Mouse (Mus musculus) forebrain, embryonic 16.5 days (tissue): Measurements from ENCODE around the gene Olfr854. TPM values are rescaled to one million over a fixed set of nuclear protein-coding genes. Genes with fewer than 3 reads are reported as not detected.

Experiments used
- ATAC-seq: fragments of 200-750 bp; cut with Nextera tagmentation; 2 replicates; pipeline ENCODE4 v1.8.0; 2017; ENCODE audit warnings: mild to moderate bottlenecking, moderate library complexity
- H3K27ac ChIP-seq: fragments of 300-500 bp; sonication (generic); 2 replicates; pipeline ENCODE4 v1.5.1; 2014; ENCODE audit warnings: low read length, control low read depth
- H3K27me3 ChIP-seq: fragments of 300-500 bp; sonication (generic); replicated peaks from 2 replicates; pipeline ENCODE4 v1.6.1; 2014; ENCODE audit warnings: low read length; ENCODE audit not compliant: control insufficient read depth, insufficient read depth
- H3K36me3 ChIP-seq: fragments of 300-500 bp; sonication (generic); 2 replicates; pipeline ENCODE4 v1.6.1; 2014; ENCODE audit not compliant: control insufficient read depth, insufficient read depth
- H3K4me1 ChIP-seq: fragments of 300-500 bp; sonication (generic); replicated peaks from 2 replicates; pipeline ENCODE4 v1.6.1; 2014; ENCODE audit warnings: low read length; ENCODE audit not compliant: control insufficient read depth, insufficient read depth
- H3K4me2 ChIP-seq: fragments of 300-500 bp; sonication (generic); 2 replicates; pipeline ENCODE4 v1.6.1; 2014; ENCODE audit warnings: mild to moderate bottlenecking, low read length, control low read depth
- H3K4me3 ChIP-seq: fragments of 300-500 bp; sonication (generic); replicated peaks from 2 replicates; pipeline ENCODE4 v1.5.1; 2014; ENCODE audit warnings: mild to moderate bottlenecking, low read length, control low read depth
- H3K9ac ChIP-seq: fragments of 300-500 bp; sonication (generic); replicated peaks from 2 replicates; pipeline ENCODE4 v1.6.1; 2014; ENCODE audit warnings: low read depth, low read length, control low read depth
- H3K9me3 ChIP-seq: fragments of 300-500 bp; sonication (generic); 2 replicates; pipeline ENCODE4 v1.6.1; 2016; ENCODE audit warnings: low read length; ENCODE audit not compliant: control insufficient read depth
- WGBS: fragments of 180-500 bp; shearing (Covaris S2); extraction: QIAGEN DNeasy Blood & Tissue Kit; methylation state at CpG from one replicate; pipeline ENCODE4 v1.1.7; 2014; 5-methylcytosine and 5-hydroxymethylcytosine counted together
- polyA plus RNA-seq: library from polyadenylated mRNA; unstranded; fragments of >200 nt; fragmentation: Nextera tagmentation; extraction: Ambion mirVana; gene quantifications from 2 replicates; pipeline ENCODE4 v1.2.1, GENCODE M21; 2015

The Olfr854 gene
- not detected in 2 replicates for polyA plus RNA-seq

GRCm38 (mm10) chr9:19567282-19567681 lies at the start of gene Olfr854:
Gene Olfr854 (minus strand): TSS chr9:19567382.
- no peaks in the 10 kb centered on the region for H3K4me1 ChIP-seq
- WGBS = 71% methylated on average over 1 of the region's 1 CpGs
- H3K4me3 ChIP-seq = no peak within 1 kb of the TSS
- ATAC-seq = no peak
- H3K4me2 ChIP-seq = no peak within 1 kb of the TSS
- H3K9me3 ChIP-seq = no peaks in the 10 kb centered on the region
- H3K27ac ChIP-seq = no peak within 1 kb of the TSS
- H3K36me3 ChIP-seq = no peaks in the 10 kb centered on the region
- no peaks in the 10 kb centered on the region for H3K27me3 ChIP-seq
- no peak within 1 kb of the TSS for H3K9ac ChIP-seq

GRCm38 (mm10) chr9:19582317-19582716 lies 15.1 kb upstream of the Olfr854 start, which contains the start of gene Olfr855:
Gene Olfr855 (plus strand): TSS chr9:19582617.
- Histone ChIP-seq H3K9ac (no peak within 1 kb of the TSS), H3K9me3 (no peaks in the 10 kb centered on the region), H3K4me1 (no peaks in the 10 kb centered on the region), H3K36me3 (no peaks in the 10 kb centered on the region), H3K4me2 (no peak within 1 kb of the TSS), H3K27ac (no peak within 1 kb of the TSS), H3K27me3 (no peaks in the 10 kb centered on the region), H3K4me3 (no peak within 1 kb of the TSS)
- ATAC-seq = no peak

GRCm38 (mm10) chr9:19540976-19541375 lies 26.2 kb downstream of the Olfr854 start, which contains the start of gene Olfr853:
Gene Olfr853 (minus strand): TSS chr9:19541076.
- H3K9me3 ChIP-seq = peaks cover 3% of the 10 kb centered on the region; the same call in 1 of the 2 replicates
- H3K36me3 ChIP-seq = no peaks in the 10 kb centered on the region
- no peak within 1 kb of the TSS for H3K9ac ChIP-seq
- ATAC-seq = no peak
- H3K4me2 ChIP-seq = no peak within 1 kb of the TSS
- 80% methylated on average over 1 of the region's 1 CpGs for WGBS
- H3K4me3 ChIP-seq = no peak within 1 kb of the TSS
- H3K4me1 ChIP-seq = no peaks in the 10 kb centered on the region
- H3K27ac ChIP-seq = no peak within 1 kb of the TSS
- H3K27me3 ChIP-seq = no peaks in the 10 kb centered on the region

Other genes with a start within 250 kb of the Olfr854 start
- gene Olfr845, start 230.9 kb downstream of the Olfr854 start, polyA plus RNA-seq = not detected in 2 replicates
- not detected in 2 replicates for gene Olfr846, start 203.4 kb downstream of the Olfr854 start, polyA plus RNA-seq
- gene Olfr847, start 188.7 kb downstream of the Olfr854 start, polyA plus RNA-seq = not detected in 2 replicates
- gene Olfr849, start 127.1 kb downstream of the Olfr854 start, polyA plus RNA-seq = not detected in 2 replicates
- gene Olfr850, start 89.1 kb downstream of the Olfr854 start, polyA plus RNA-seq = not detected in 2 replicates
- not detected in 2 replicates for gene Olfr851, start 74.1 kb downstream of the Olfr854 start, polyA plus RNA-seq
- not detected in 2 replicates for gene Olfr853, start 26.3 kb downstream of the Olfr854 start, polyA plus RNA-seq
- not detected in 2 replicates for gene Olfr855, start 15.2 kb upstream of the Olfr854 start, polyA plus RNA-seq
- 51.7 and 56.0 TPM in 2 replicates for gene Zfp317, start 54.7 kb upstream of the Olfr854 start, polyA plus RNA-seq
- not detected in 2 replicates for gene Olfr857, start 142.1 kb upstream of the Olfr854 start, polyA plus RNA-seq
- gene Olfr58, start 212.9 kb upstream of the Olfr854 start, polyA plus RNA-seq = not detected in 2 replicates
- gene Olfr859, start 237.5 kb upstream of the Olfr854 start, polyA plus RNA-seq = not detected in 2 replicates